In the genomic region with DNA sequence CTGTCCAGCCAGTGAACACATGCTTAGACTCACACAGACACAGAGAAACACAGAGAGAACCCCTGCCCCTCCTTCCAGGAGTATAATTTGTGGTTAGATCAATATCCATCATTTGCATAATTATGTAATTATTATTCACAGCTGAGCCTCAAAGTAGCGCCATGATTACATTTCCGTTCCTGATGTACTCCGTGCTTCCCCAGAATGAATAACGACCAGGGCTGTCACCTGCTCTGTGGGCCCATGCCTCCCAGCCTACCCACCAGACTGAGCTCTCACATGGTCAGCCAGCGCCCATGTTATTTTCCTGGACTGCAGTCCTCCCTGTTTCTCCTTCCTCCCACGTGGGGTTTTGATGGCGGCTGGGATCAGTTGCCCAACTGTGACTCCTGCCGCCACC, we compare ENCODE assay signal across 26 mouse cellular contexts.
"Had no signal": no experiment of that assay in that cellular context is flagged by ENCODE, and none has a peak within 500 bp of the region (broad histone marks: within the 10 kb centered on the region; RNA-seq: fewer than 3 reads in every experiment).

No protein-coding gene starts in this region.

- H3K9me3 ChIP-seq: heart, embryonic 13.5 days; heart, embryonic 15.5 days; kidney, embryonic 15.5 days; limb, embryonic 13.5 days; limb, embryonic 15.5 days had no signal

- DNase-seq: gastrocnemius, postnatal 14 days; gastrocnemius, postnatal 36 days; heart, adult 11 months; heart, adult 2 months; heart, postnatal 14 days; heart, postnatal 36 days; kidney, adult 11 months; kidney, adult 2 months; kidney, adult 9 months; kidney, postnatal 14 days; kidney, postnatal 36 days; layer of hippocampus, adult 9-11 months; layer of hippocampus, postnatal 36 days; left cerebral cortex, postnatal 4 days had no signal

- H3K27ac ChIP-seq: heart, adult 2 months; heart, embryonic 13.5 days; heart, embryonic 15.5 days; hindbrain, embryonic 14.5 days; kidney, embryonic 15.5 days; kidney, postnatal 0 days; limb, embryonic 13.5 days; limb, embryonic 15.5 days; liver, embryonic 12.5 days; liver, embryonic 14.5 days had no signal

- H3K4me2 ChIP-seq: heart, embryonic 11.5 days; heart, embryonic 13.5 days; heart, embryonic 15.5 days; hindbrain, embryonic 14.5 days; kidney, embryonic 15.5 days; limb, embryonic 13.5 days; limb, embryonic 15.5 days; liver, embryonic 12.5 days had no signal

- ATAC-seq: hindbrain, embryonic 16.5 days; intestine, embryonic 16.5 days; liver, embryonic 12.5 days had no signal

- H3K36me3 ChIP-seq: heart, embryonic 13.5 days; heart, embryonic 15.5 days; kidney, embryonic 15.5 days; limb, embryonic 13.5 days; limb, embryonic 15.5 days; liver, embryonic 12.5 days had no signal

- H3K4me3 ChIP-seq: heart, adult 2 months; heart, embryonic 13.5 days; heart, embryonic 15.5 days; kidney, embryonic 15.5 days; limb, embryonic 13.5 days; limb, embryonic 15.5 days; liver, embryonic 12.5 days had no signal

- H3K27me3 ChIP-seq: heart, embryonic 15.5 days; limb, embryonic 13.5 days; limb, embryonic 15.5 days; liver, embryonic 12.5 days had no signal

- H3K4me1 ChIP-seq: heart, embryonic 13.5 days; heart, embryonic 15.5 days; kidney, embryonic 15.5 days; limb, embryonic 13.5 days; limb, embryonic 15.5 days; liver, embryonic 12.5 days had no signal

- H3K9ac ChIP-seq: heart, embryonic 13.5 days; heart, embryonic 15.5 days; hindbrain, embryonic 14.5 days; kidney, embryonic 15.5 days; limb, embryonic 13.5 days; limb, embryonic 15.5 days; liver, embryonic 12.5 days; liver, embryonic 14.5 days had no signal
